Mouse (Mus musculus) neural tube, embryonic 14.5 days (tissue): ENCODE measurements around the gene Rprd1b. TPM values are rescaled to one million over a fixed set of nuclear protein-coding genes. Genes with fewer than 3 reads are reported as not detected.
"Not testable (repeated sequence)": the region's sequence is repeated elsewhere in the genome, so short reads cannot be mapped to it uniquely, and the experiment has no call there.

Experiments
- ATAC-seq: fragments of 200-750 bp; cut with Nextera tagmentation; 2 replicates; pipeline ENCODE4 v1.8.0; 2017; ENCODE audit warnings: low read depth, mild to moderate bottlenecking, moderate TSS enrichment, moderate library complexity
- H3K27ac ChIP-seq: fragments of 300-500 bp; sonication (generic); 2 replicates; pipeline ENCODE4 v1.5.1; 2014; ENCODE audit warnings: low read depth, mild to moderate bottlenecking, control low read depth, low read length, moderate library complexity, mixed read lengths
- H3K27me3 ChIP-seq: fragments of 300-500 bp; sonication (generic); 2 replicates; pipeline ENCODE4 v1.6.1; 2014; ENCODE audit warnings: low read length; ENCODE audit not compliant: control insufficient read depth, insufficient read depth
- H3K36me3 ChIP-seq: fragments of 300-500 bp; sonication (generic); 2 replicates; pipeline ENCODE4 v1.6.1; 2014; ENCODE audit warnings: low read length, mixed read lengths; ENCODE audit not compliant: control insufficient read depth, insufficient read depth
- H3K4me1 ChIP-seq: fragments of 300-500 bp; sonication (generic); 2 replicates; pipeline ENCODE4 v1.6.1; 2014; ENCODE audit warnings: low read length; ENCODE audit not compliant: control insufficient read depth, insufficient read depth
- H3K4me2 ChIP-seq: fragments of 300-500 bp; sonication (generic); 2 replicates; pipeline ENCODE4 v1.6.1; 2014; ENCODE audit warnings: mild to moderate bottlenecking, low read depth, low read length, control low read depth
- H3K4me3 ChIP-seq: fragments of 300-500 bp; sonication (generic); 2 replicates; pipeline ENCODE4 v1.5.1; 2014; ENCODE audit warnings: low read depth, low read length, control low read depth, mixed read lengths
- H3K9ac ChIP-seq: fragments of 300-500 bp; sonication (generic); replicated peaks from 2 replicates; pipeline ENCODE4 v1.6.1; 2014; ENCODE audit warnings: low read depth, mild to moderate bottlenecking, control low read depth, low read length, mixed read lengths
- H3K9me3 ChIP-seq: fragments of 300-500 bp; sonication (generic); 2 replicates; pipeline ENCODE4 v1.6.1; 2016; ENCODE audit warnings: low read length; ENCODE audit not compliant: control insufficient read depth
- WGBS: fragments of 180-500 bp; shearing (Covaris S2); extraction: QIAGEN DNeasy Blood & Tissue Kit; methylation state at CpG from one replicate; pipeline ENCODE4 v1.1.7; 2014; 5-methylcytosine and 5-hydroxymethylcytosine counted together
- polyA plus RNA-seq: library from polyadenylated mRNA; unstranded; fragments of >200 nt; fragmentation: Nextera tagmentation; extraction: Ambion mirVana; gene quantifications from 2 replicates; pipeline ENCODE4 v1.2.1, GENCODE M21; 2014

Gene Rprd1b
- polyA plus RNA-seq, 1 experiment from 2014 or later: 38.6 TPM

GRCm38 (mm10) chr2:158048718-158049117 is 20.4 kb downstream of the Rprd1b start:
- no peak for ATAC-seq
- Histone ChIP-seq H3K36me3 (peaks cover 34% of the 10 kb centered on the region), H3K4me2 (no peak overlapping the region), H3K9me3 (no peaks in the 10 kb centered on the region), H3K27ac (no peak overlapping the region), H3K27me3 (no peaks in the 10 kb centered on the region), H3K4me1 (no peaks in the 10 kb centered on the region), H3K9ac (no peak overlapping the region), H3K4me3 (no peak overlapping the region)
- WGBS: 97% methylated on average over 1 of the region's 1 CpGs

- Histone ChIP-seq H3K36me3 (peaks cover 25% of the 10 kb centered on the region), H3K4me1 (no peaks in the 10 kb centered on the region), H3K4me2 (no peak overlapping the region), H3K27me3 (no peaks in the 10 kb centered on the region), H3K4me3 (no peak overlapping the region), H3K27ac (no peak overlapping the region), H3K9ac (no peak overlapping the region), H3K9me3 (no peaks in the 10 kb centered on the region)
- WGBS: 97% methylated on average over 8 of the region's 8 CpGs
- no peak for ATAC-seq
These were observed 21.8 kb downstream of the Rprd1b start for GRCm38 (mm10) chr2:158050116-158050515.

- H3K9ac ChIP-seq: no peak overlapping the region
- ATAC-seq: no peak
- peaks cover 7% of the 10 kb centered on the region for H3K4me1 ChIP-seq
- no peak overlapping the region for H3K27ac ChIP-seq
- H3K4me3 ChIP-seq: no peak overlapping the region
- no peak overlapping the region for H3K4me2 ChIP-seq
- H3K36me3 ChIP-seq: peaks cover 14% of the 10 kb centered on the region; the same call in 1 of the 2 replicates
- H3K27me3 ChIP-seq: no peaks in the 10 kb centered on the region
- H3K9me3 ChIP-seq: no peaks in the 10 kb centered on the region
- 92% methylated on average over 3 of the region's 3 CpGs for WGBS
These were observed 26.3 kb downstream of the Rprd1b start for GRCm38 (mm10) chr2:158054596-158054995.

GRCm38 (mm10) chr2:158055383-158055782 is 27.1 kb downstream of the Rprd1b start:
- not testable (repeated sequence) for H3K9ac ChIP-seq, H3K4me1 ChIP-seq, H3K9me3 ChIP-seq, H3K27ac ChIP-seq, H3K4me3 ChIP-seq, H3K4me2 ChIP-seq, H3K27me3 ChIP-seq, ATAC-seq
- 86% methylated on average over 8 of the region's 8 CpGs for WGBS
- peaks cover 12% of the 10 kb centered on the region for H3K36me3 ChIP-seq

GRCm38 (mm10) chr2:158057030-158057429 is 28.7 kb downstream of the Rprd1b start:
- Histone ChIP-seq H3K4me3 (no peak overlapping the region), H3K36me3 (peaks cover 12% of the 10 kb centered on the region), H3K4me1 (peaks cover 7% of the 10 kb centered on the region), H3K27me3 (no peaks in the 10 kb centered on the region), H3K9ac (no peak overlapping the region), H3K9me3 (no peaks in the 10 kb centered on the region), H3K4me2 (no peak overlapping the region), H3K27ac (no peak overlapping the region)
- 85% methylated on average over 3 of the region's 3 CpGs for WGBS
- ATAC-seq: no peak

GRCm38 (mm10) chr2:158058534-158058933 is 30.2 kb downstream of the Rprd1b start:
- WGBS: 74% methylated on average over 10 of the region's 10 CpGs
- ATAC-seq: no peak
- no peak overlapping the region for H3K27ac ChIP-seq
- H3K9me3 ChIP-seq: no peaks in the 10 kb centered on the region
- H3K27me3 ChIP-seq: no peaks in the 10 kb centered on the region
- H3K9ac ChIP-seq: no peak overlapping the region
- H3K4me1 ChIP-seq: peaks cover 7% of the 10 kb centered on the region
- no peak overlapping the region for H3K4me2 ChIP-seq
- H3K36me3 ChIP-seq: peaks cover 12% of the 10 kb centered on the region
- H3K4me3 ChIP-seq: no peak overlapping the region

GRCm38 (mm10) chr2:158059666-158060105 is 31.4 kb downstream of the Rprd1b start:
- no peaks in the 10 kb centered on the region for H3K9me3 ChIP-seq
- no peaks in the 10 kb centered on the region for H3K27me3 ChIP-seq
- 35% methylated on average over 8 of the region's 8 CpGs for WGBS
- H3K4me1 ChIP-seq: peaks cover 7% of the 10 kb centered on the region
- peak overlapping the region; percentile 39; the same call in 1 of the 2 replicates for H3K27ac ChIP-seq
- no peak overlapping the region for H3K9ac ChIP-seq
- H3K4me2 ChIP-seq: no peak overlapping the region
- peak; percentile 63; the same call in 1 of the 2 replicates for ATAC-seq
- no peak overlapping the region for H3K4me3 ChIP-seq
- peaks cover 12% of the 10 kb centered on the region for H3K36me3 ChIP-seq

- Histone ChIP-seq H3K9me3 (no peaks in the 10 kb centered on the region), H3K4me3 (no peak overlapping the region), H3K4me2 (no peak overlapping the region), H3K36me3 (peaks cover 17% of the 10 kb centered on the region), H3K27ac (no peak overlapping the region), H3K4me1 (peaks cover 7% of the 10 kb centered on the region), H3K27me3 (no peaks in the 10 kb centered on the region), H3K9ac (no peak overlapping the region)
- ATAC-seq: no peak
- 94% methylated on average over 3 of the region's 3 CpGs for WGBS
These were observed 34.7 kb downstream of the Rprd1b start for GRCm38 (mm10) chr2:158063036-158063435.

GRCm38 (mm10) chr2:158064571-158065048 is 36.3 kb downstream of the Rprd1b start:
- WGBS: 53% methylated on average over 3 of the region's 3 CpGs
- H3K9me3 ChIP-seq: no peaks in the 10 kb centered on the region
- H3K4me1 ChIP-seq: peaks cover under 1% of the 10 kb centered on the region
- ATAC-seq: no peak
- peaks cover 17% of the 10 kb centered on the region for H3K36me3 ChIP-seq
- no peaks in the 10 kb centered on the region for H3K27me3 ChIP-seq
- H3K4me3 ChIP-seq: no peak overlapping the region
- H3K4me2 ChIP-seq: no peak overlapping the region
- no peak overlapping the region for H3K9ac ChIP-seq
- no peak overlapping the region for H3K27ac ChIP-seq
